Mouse (Mus musculus): ENCODE results near the gene Cabin1.

DNA sequence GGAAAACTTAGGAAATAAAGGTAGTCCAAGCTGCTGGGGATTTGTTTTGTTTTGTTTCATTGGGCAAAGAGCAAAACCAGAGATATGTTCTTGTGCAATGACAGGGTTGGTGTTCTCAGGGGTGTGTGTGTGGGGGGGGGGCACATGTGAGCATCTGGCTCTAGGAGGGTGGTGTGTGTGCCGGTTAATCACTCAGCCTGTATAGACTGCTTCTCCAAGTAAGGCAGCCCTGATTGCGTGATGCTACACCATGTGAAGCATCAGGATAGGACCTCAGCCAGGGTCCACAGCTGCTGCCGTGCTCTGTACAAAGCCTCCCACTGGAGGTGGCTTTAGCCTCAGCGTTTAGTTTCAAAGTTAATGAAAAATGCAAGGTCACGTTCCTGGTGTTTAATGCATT lies 131.1 kb downstream of the Cabin1 start:
- no peak for TF ChIP-seq CTCF (IDR thresholded peaks at IDR 0.05)
- no peak for TF ChIP-seq EP300 (IDR thresholded peaks at IDR 0.05)
